Mouse (Mus musculus): ENCODE data around the gene Abi3.

DNA sequence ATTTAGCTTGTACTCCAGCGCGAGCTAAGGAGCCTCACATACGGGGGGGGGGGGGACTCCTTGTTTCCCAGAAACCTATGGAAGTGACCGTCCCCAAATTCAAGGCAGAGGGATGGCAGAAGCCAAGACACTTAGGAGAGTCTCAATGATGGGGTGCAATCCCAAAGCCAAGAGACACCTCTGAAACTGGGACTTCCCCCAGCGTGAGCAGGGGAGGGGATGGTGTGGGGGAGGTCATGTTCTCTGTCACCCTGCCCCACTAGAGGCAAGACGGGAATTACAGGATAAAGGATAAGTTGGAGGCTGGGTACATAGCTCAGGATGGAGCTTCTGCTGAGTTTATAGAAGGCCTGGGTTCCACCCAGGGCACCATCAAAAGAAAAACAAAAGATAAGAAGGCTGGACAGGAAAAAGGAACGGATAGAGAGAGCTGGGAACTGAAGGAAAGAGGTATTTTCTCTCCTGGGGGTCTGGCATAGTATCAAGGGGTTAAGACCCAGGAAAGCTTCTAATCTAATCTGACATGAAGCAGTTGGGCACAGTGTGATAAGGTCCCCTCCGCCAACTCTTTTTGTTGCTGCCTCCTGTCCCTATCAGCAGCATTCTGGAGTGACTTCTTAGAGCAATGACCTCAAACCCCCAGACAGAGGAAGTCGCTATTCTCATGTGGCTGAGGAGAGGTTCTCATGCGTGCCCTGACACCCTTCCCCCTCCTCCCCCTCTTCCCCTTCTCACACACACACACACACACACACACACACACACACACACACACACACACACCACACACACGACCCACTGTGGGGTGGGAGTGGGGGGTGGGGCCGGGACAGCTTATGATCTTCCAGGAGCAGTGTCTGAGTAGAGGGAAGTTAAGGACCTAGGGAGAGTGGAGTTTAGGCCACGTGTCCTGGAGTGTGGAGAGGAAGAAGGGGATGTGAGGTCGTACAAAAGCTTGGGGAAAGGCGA is 7.2 kb downstream of the Abi3 start:
- no peak for TF ChIP-seq CTCF (conservative IDR thresholded peaks at IDR 0.05; ENCODE audit: insufficient read depth, insufficient read length, low read depth, low read length)
- no peak for TF ChIP-seq POLR2A (IDR thresholded peaks at IDR 0.05; ENCODE audit: low read depth, low read length)
